ENCODE assay signal across 8 mouse cellular contexts in the genomic region with DNA sequence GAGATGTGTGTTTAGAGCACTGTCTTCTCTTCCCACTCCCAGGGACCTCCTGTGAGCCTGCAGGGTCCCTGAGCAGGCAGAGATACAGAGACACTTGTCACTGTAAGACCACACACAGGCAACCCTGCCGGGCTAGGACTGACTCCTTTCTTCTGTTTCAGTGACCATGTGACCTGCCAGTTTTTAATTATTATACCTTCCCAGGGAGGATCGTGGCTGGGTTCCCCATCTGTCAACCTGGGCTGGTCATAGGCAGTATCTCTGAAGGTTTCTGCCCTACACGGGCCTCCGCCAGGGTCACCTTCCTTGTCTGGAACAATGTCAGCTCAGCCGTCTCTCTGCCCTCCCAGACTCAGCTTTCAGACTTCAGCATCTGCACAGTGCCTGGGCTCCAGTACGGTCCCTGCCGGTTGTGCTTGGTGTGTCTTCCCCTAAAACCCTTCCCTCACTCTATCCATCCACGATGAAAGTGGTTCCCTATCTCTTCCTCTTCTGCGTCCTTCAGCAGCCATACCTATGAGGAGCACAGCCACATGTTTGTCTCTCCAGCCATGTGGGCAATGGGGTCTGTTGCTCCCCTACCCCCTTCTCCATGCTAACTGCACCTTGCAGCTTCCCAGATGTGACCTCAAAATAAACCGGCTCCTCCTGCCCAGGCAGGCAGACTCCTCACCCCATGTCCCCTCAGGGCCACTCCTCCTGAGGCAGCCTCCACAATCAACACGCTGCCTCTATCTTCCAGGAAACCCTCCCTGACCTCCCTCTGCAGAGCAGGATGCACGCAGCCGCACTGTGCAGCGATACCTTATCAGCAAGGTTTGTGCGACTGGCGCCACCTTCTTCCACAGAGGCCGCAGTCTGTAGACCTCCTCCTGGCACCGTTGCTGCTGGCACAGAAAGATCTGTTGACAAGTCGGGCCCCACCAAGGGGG. TPM values are rescaled to one million over a fixed set of nuclear protein-coding genes. Genes with fewer than 3 reads are reported as not detected.
A peak's percentile ranks its signal among the peaks of the same experiment; 100 is the strongest.
DNase-seq lines count a peak whose midpoint lies in the region; ATAC-seq and TF ChIP-seq lines count a peak whose summit lies in the region.

No protein-coding gene starts in this region.

- no peak for TF ChIP-seq POLR2A in lung, adult 2 months (IDR thresholded peaks at IDR 0.05; ENCODE audit: borderline replicate concordance, extremely low read depth, low read depth, low read length)

- intact Hi-C loops in gastrocnemius, postnatal 14 days (cut with DNase I; ENCODE audit: low total_unique reads): no loop called here

- H3K27ac ChIP-seq in forebrain, embryonic 14.5 days (ENCODE audit: low read depth, low read length): peak overlapping the region; percentile 61; the same call in 1 of the 2 replicates
- H3K27ac ChIP-seq in intestine, embryonic 15.5 days: no peak overlapping the region
- H3K27ac ChIP-seq in stomach, embryonic 15.5 days: 0 out of 2 replicates have a peak overlapping the region, but pooled peaks have one; percentile 21

- no peak for ATAC-seq in forebrain, embryonic 14.5 days
- peak; percentile 75 for ATAC-seq in intestine, embryonic 15.5 days
- ATAC-seq in stomach, embryonic 15.5 days (ENCODE audit: insufficient read depth, low FRiP score, low read depth): peak; percentile 87

- H3K4me3 ChIP-seq in lung, adult 2 months (replicated peaks; ENCODE audit: extremely low read depth, low read depth, low read length): no peak overlapping the region
- H3K4me3 ChIP-seq in forebrain, embryonic 14.5 days (ENCODE audit: low read depth, low read length): no peak overlapping the region
- H3K4me3 ChIP-seq in intestine, embryonic 15.5 days (replicated peaks): no peak overlapping the region
- H3K4me3 ChIP-seq in stomach, embryonic 15.5 days (replicated peaks): no peak overlapping the region

- H3K4me2 ChIP-seq in forebrain, embryonic 14.5 days (ENCODE audit: low read length): no peak overlapping the region
- 0 out of 2 replicates have a peak overlapping the region, but pooled peaks have one; percentile 9 for H3K4me2 ChIP-seq in intestine, embryonic 15.5 days (replicated peaks)
- H3K4me2 ChIP-seq in stomach, embryonic 15.5 days: peak overlapping the region; percentile 27; the same call in 1 of the 2 replicates

- H3K9me3 ChIP-seq in forebrain, embryonic 14.5 days (replicated peaks; ENCODE audit: control insufficient read depth, low read length): no peaks in the 10 kb centered on the region
- no peaks in the 10 kb centered on the region for H3K9me3 ChIP-seq in intestine, embryonic 15.5 days
- no peaks in the 10 kb centered on the region for H3K9me3 ChIP-seq in stomach, embryonic 15.5 days

- peak; percentile 19 to 22 for DNase-seq in lung, adult 18-20 months
- no peak for DNase-seq in lung, adult 2 months
- no peak for DNase-seq in forebrain, embryonic 14.5 days (ENCODE audit: low spot score)
- no peak for DNase-seq in kidney, postnatal 25 days
- no peak for DNase-seq in gastrocnemius, postnatal 14 days
- DNase-seq in MN1 (ENCODE audit: low spot score): no peak

- no peaks in the 10 kb centered on the region for H3K36me3 ChIP-seq in forebrain, embryonic 14.5 days (ENCODE audit: control insufficient read depth, insufficient read depth, low read length)
- H3K36me3 ChIP-seq in intestine, embryonic 15.5 days: no peaks in the 10 kb centered on the region
- H3K36me3 ChIP-seq in stomach, embryonic 15.5 days: no peaks in the 10 kb centered on the region

- H3K9ac ChIP-seq in forebrain, embryonic 14.5 days (ENCODE audit: low read length): no peak overlapping the region
- H3K9ac ChIP-seq in intestine, embryonic 15.5 days: no peak overlapping the region
- H3K9ac ChIP-seq in stomach, embryonic 15.5 days: no peak overlapping the region

- no peaks in the 10 kb centered on the region for H3K27me3 ChIP-seq in forebrain, embryonic 14.5 days (replicated peaks; ENCODE audit: control insufficient read depth, insufficient read depth, low read length)
- 0 out of 2 replicates have a peak, but pooled peaks cover 7% of the 10 kb centered on the region for H3K27me3 ChIP-seq in intestine, embryonic 15.5 days (replicated peaks)
- H3K27me3 ChIP-seq in stomach, embryonic 15.5 days (replicated peaks): 0 out of 2 replicates have a peak, but pooled peaks cover 5% of the 10 kb centered on the region

- 35% methylated on average over 19 of the region's 19 CpGs for WGBS in lung, adult 2 months
- 62% methylated on average over 19 of the region's 19 CpGs for WGBS in forebrain, embryonic 14.5 days
- WGBS in intestine, embryonic 15.5 days: 45% methylated on average over 19 of the region's 19 CpGs
- 36% methylated on average over 19 of the region's 19 CpGs for WGBS in stomach, embryonic 15.5 days

- no peak for TF ChIP-seq CTCF in lung, adult 2 months (IDR thresholded peaks at IDR 0.05; ENCODE audit: insufficient read depth, low read length)

- H3K4me1 ChIP-seq in lung, adult 2 months (ENCODE audit: control insufficient read depth, insufficient read depth, low read length): no peaks in the 10 kb centered on the region
- peaks cover 47% of the 10 kb centered on the region for H3K4me1 ChIP-seq in forebrain, embryonic 14.5 days (ENCODE audit: control insufficient read depth, insufficient read depth, low read length)
- H3K4me1 ChIP-seq in intestine, embryonic 15.5 days (replicated peaks): 0 out of 2 replicates have a peak, but pooled peaks cover 3% of the 10 kb centered on the region
- 0 out of 2 replicates have a peak, but pooled peaks cover 4% of the 10 kb centered on the region for H3K4me1 ChIP-seq in stomach, embryonic 15.5 days

RNA-seq across cellular contexts. Expression of a gene that starts 36.9 kb away (rescaled TPM):
- 40.0 and 45.7 TPM in 2 replicates for polyA plus RNA-seq in lung, adult 2 months (2012; rRNA removed)
- polyA plus RNA-seq in forebrain, embryonic 14.5 days (2014; fragmentation: Nextera tagmentation; extraction: Ambion mirVana): 10.4 and 11.5 TPM in 2 replicates
- 4.6 and 4.7 TPM in 2 replicates for polyA plus RNA-seq in intestine, embryonic 15.5 days (2015; fragmentation: Nextera tagmentation; extraction: Ambion mirVana)
- polyA plus RNA-seq in stomach, embryonic 15.5 days (2015; fragmentation: Nextera tagmentation; extraction: Ambion mirVana): 4.5 and 4.8 TPM in 2 replicates
- 10 to 100 TPM; 19.5 to 23.2 TPM for total RNA-seq in gastrocnemius, postnatal 14 days (2021)

RNA-seq across cellular contexts. Expression of a gene that starts 39.5 kb away (rescaled TPM):
- polyA plus RNA-seq in lung, adult 2 months (2012; rRNA removed): 16.3 and 17.7 TPM in 2 replicates
- polyA plus RNA-seq in forebrain, embryonic 14.5 days (2014; fragmentation: Nextera tagmentation; extraction: Ambion mirVana): 13.7 and 15.8 TPM in 2 replicates
- polyA plus RNA-seq in intestine, embryonic 15.5 days (2015; fragmentation: Nextera tagmentation; extraction: Ambion mirVana): 21.8 and 24.6 TPM in 2 replicates
- 16.5 and 20.6 TPM in 2 replicates for polyA plus RNA-seq in stomach, embryonic 15.5 days (2015; fragmentation: Nextera tagmentation; extraction: Ambion mirVana)
- 10 to 100 TPM; 13.4 to 16.2 TPM for total RNA-seq in gastrocnemius, postnatal 14 days (2021)

Comparison
In these comparisons a context has a peak if more than half of its experiments do, and no peak if none do; other contexts are left out.
1. DNase-seq: peak in lung, adult 18-20 months (2 of 2); none in lung, adult 2 months (single experiment), forebrain, embryonic 14.5 days (single experiment), kidney, postnatal 25 days (0 of 2), gastrocnemius, postnatal 14 days (single experiment) and MN1 (single experiment).